In the genomic region with DNA sequence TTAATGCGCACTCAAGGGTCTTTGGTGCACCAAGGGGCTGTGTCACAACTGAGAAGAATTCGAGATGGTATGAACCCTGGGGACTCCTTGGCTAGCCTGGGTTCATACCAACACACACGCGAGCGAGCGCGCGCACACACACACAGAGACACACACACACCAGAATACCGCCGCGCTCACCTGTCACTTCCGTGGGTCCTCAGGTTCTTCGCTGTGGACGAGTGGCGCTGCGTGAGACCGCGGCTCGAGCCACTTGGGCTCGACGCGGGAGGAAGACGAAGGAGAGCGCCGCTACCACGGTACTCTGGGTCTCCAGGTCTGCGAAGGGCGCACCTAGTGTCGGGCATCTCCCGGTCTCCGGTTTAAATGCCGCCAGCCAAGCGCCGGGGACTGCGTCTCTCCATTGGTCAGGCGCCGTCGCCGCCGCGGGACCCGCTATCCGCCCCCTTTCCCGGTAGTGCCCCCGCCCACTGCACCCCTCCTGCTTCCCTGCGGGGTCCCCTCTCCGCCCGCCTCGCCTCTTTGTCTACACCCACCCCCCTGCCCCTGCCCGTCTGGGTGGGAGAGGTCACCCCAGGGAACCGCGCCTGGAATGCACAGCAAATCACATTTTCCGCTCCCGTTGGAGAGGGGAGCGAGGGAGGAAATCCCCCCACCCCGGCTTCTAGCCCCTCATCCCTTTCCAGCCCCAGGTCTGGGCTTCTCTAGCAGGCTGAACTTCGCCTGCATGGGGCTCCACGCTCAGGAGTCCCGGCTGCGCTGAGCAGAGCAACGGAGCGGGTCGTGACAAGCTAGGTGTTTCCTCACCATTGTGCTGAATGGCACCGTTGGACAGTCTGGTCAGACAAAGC, we compare ENCODE assay signal across 8 mouse cellular contexts. TPM values are rescaled to one million over a fixed set of nuclear protein-coding genes. Genes with fewer than 3 reads are reported as not detected.
A peak's percentile ranks its signal among the peaks of the same experiment; 100 is the strongest.
DNase-seq lines count a peak whose midpoint lies in the region; ATAC-seq and TF ChIP-seq lines count a peak whose summit lies in the region.

TSS of gene Grem1 (minus strand) at position 336 of the 851 bp plus-strand sequence.

- H3K4me2 ChIP-seq in kidney, embryonic 16.5 days (replicated peaks; ENCODE audit: low read depth, low read length) = peak within 1 kb of the TSS; percentile 96
- H3K4me2 ChIP-seq in forebrain, embryonic 11.5 days (ENCODE audit: low read depth, low read length, severe bottlenecking) = peak within 1 kb of the TSS; percentile 93

- whole genome bisulfite sequencing in kidney, embryonic 16.5 days = under 1% methylated on average over 59 of the region's 64 CpGs
- 1% methylated on average over 62 of the region's 64 CpGs for WGBS in forebrain, embryonic 11.5 days
- WGBS in limb, embryonic 10.5 days = 1% methylated on average over 64 of the region's 64 CpGs
- WGBS in olfactory bulb, adult 2 months = 1% methylated on average over 64 of the region's 64 CpGs

- TF ChIP-seq CTCF in olfactory bulb, adult 2 months (IDR thresholded peaks at IDR 0.05; ENCODE audit: insufficient read depth, low read depth, low read length) = no peak

- peak within 1 kb of the TSS; percentile 57 for H3K4me3 ChIP-seq in kidney, embryonic 16.5 days (ENCODE audit: low read length)
- H3K4me3 ChIP-seq in forebrain, embryonic 11.5 days (ENCODE audit: low read depth, low read length) = peak within 1 kb of the TSS; percentile 47
- peak within 1 kb of the TSS; percentile 70 for H3K4me3 ChIP-seq in limb, embryonic 10.5 days
- peak within 1 kb of the TSS; percentile 47 for H3K4me3 ChIP-seq in olfactory bulb, adult 2 months (ENCODE audit: insufficient read depth, low read depth, low read length)

- H3K4me1 ChIP-seq in kidney, embryonic 16.5 days (ENCODE audit: insufficient read depth, low read length) = peaks cover 25% of the 10 kb centered on the region
- H3K4me1 ChIP-seq in forebrain, embryonic 11.5 days (replicated peaks; ENCODE audit: control insufficient read depth, insufficient read depth, low read length) = peaks cover 7% of the 10 kb centered on the region; the same call in 1 of the 2 replicates
- peaks cover 30% of the 10 kb centered on the region for H3K4me1 ChIP-seq in limb, embryonic 10.5 days
- H3K4me1 ChIP-seq in olfactory bulb, adult 2 months (ENCODE audit: control insufficient read depth, insufficient read depth, low read length) = peaks cover 17% of the 10 kb centered on the region

- DNase-seq in kidney, postnatal 25 days = no peak
- DNase-seq in WW6 (ENCODE audit: low read depth, low spot score) = peak; percentile 11
- DNase-seq in forebrain, embryonic 11.5 days (ENCODE audit: low spot score) = peak; percentile 65
- DNase-seq in limb, embryonic 10.5 days (ENCODE audit: low spot score) = peak; percentile 78
- no peak for DNase-seq in layer of hippocampus, adult 9-10 months (ENCODE audit: low spot score)
- DNase-seq in urinary bladder, postnatal 25 days (ENCODE audit: low spot score) = no peak

- no peak within 1 kb of the TSS for H3K9ac ChIP-seq in kidney, embryonic 16.5 days (replicated peaks; ENCODE audit: low read length)
- H3K9ac ChIP-seq in forebrain, embryonic 11.5 days (ENCODE audit: low read length) = peak within 1 kb of the TSS; percentile 37

- no peaks in the 10 kb centered on the region for H3K9me3 ChIP-seq in kidney, embryonic 16.5 days (ENCODE audit: low read length)
- no peaks in the 10 kb centered on the region for H3K9me3 ChIP-seq in forebrain, embryonic 11.5 days (ENCODE audit: control insufficient read depth, low read length)
- H3K9me3 ChIP-seq in limb, embryonic 10.5 days (replicated peaks) = no peaks in the 10 kb centered on the region

- H3K36me3 ChIP-seq in kidney, embryonic 16.5 days (ENCODE audit: insufficient read depth, low read length) = no peaks in the 10 kb centered on the region
- H3K36me3 ChIP-seq in forebrain, embryonic 11.5 days (ENCODE audit: control insufficient read depth, insufficient read depth, low read length) = no peaks in the 10 kb centered on the region
- no peaks in the 10 kb centered on the region for H3K36me3 ChIP-seq in limb, embryonic 10.5 days

- peaks cover 66% of the 10 kb centered on the region for H3K27me3 ChIP-seq in kidney, embryonic 16.5 days (ENCODE audit: insufficient read depth, low read length)
- H3K27me3 ChIP-seq in forebrain, embryonic 11.5 days (ENCODE audit: control insufficient read depth, insufficient read depth, low read length) = peaks cover 32% of the 10 kb centered on the region
- peaks cover 46% of the 10 kb centered on the region for H3K27me3 ChIP-seq in limb, embryonic 10.5 days (ENCODE audit: low read depth, poor library complexity, severe bottlenecking)

- TF ChIP-seq POLR2A in olfactory bulb, adult 2 months (IDR thresholded peaks at IDR 0.05; ENCODE audit: insufficient read depth, low read depth, low read length) = no peak

- no peak within 1 kb of the TSS for H3K27ac ChIP-seq in kidney, embryonic 16.5 days (ENCODE audit: low read length)
- no peak within 1 kb of the TSS for H3K27ac ChIP-seq in forebrain, embryonic 11.5 days (ENCODE audit: low read depth, low read length)
- H3K27ac ChIP-seq in limb, embryonic 10.5 days = peak within 1 kb of the TSS; percentile 87
- H3K27ac ChIP-seq in olfactory bulb, adult 2 months (ENCODE audit: insufficient read depth, low read depth, low read length) = no peak within 1 kb of the TSS

- ATAC-seq in kidney, embryonic 16.5 days (ENCODE audit: low FRiP score, low TSS enrichment) = peak; percentile 55
- peak; percentile 67 for ATAC-seq in forebrain, embryonic 11.5 days (replicated peaks; ENCODE audit: low FRiP score)

RNA-seq across cellular contexts. Expression of gene Grem1, which starts in this region (rescaled TPM):
- 0.17 and 0.19 TPM in 2 replicates for polyA plus RNA-seq in kidney, embryonic 16.5 days (2015; fragmentation: Nextera tagmentation; extraction: Ambion mirVana)
- 0.55 and 0.69 TPM in 2 replicates for polyA plus RNA-seq in forebrain, embryonic 11.5 days (2014; fragmentation: Nextera tagmentation; extraction: Ambion mirVana)
- 7.2 and 10.2 TPM in 2 replicates for polyA plus RNA-seq in limb, embryonic 10.5 days (2016; fragmentation: Nextera tagmentation; extraction: Ambion mirVana)
- polyA plus RNA-seq in olfactory bulb, adult 2 months (2012; ENCODE audit: insufficient read depth, insufficient read length, low replicate concordance, missing spikeins) = not detected in 2 replicates

Comparison
In these comparisons a context has a peak if more than half of its experiments do, and no peak if none do; other contexts are left out.
1. Peak in ATAC-seq, H3K4me3 ChIP-seq and H3K4me2 ChIP-seq in kidney, embryonic 16.5 days; RNA of the gene not detected or under 1 TPM.
2. Peak in DNase-seq, ATAC-seq, H3K4me3 ChIP-seq, H3K9ac ChIP-seq and H3K4me2 ChIP-seq in forebrain, embryonic 11.5 days; RNA of the gene not detected or under 1 TPM.
3. DNase-seq: peak in WW6 (single experiment) and limb, embryonic 10.5 days (single experiment); none in kidney, postnatal 25 days (0 of 2), layer of hippocampus, adult 9-10 months (single experiment) and urinary bladder, postnatal 25 days (single experiment).
4. Peak in every context shown above with its lines, with median percentiles within 50 percentile points of each other: H3K4me3 ChIP-seq.